Mouse (Mus musculus): Measurements from ENCODE around the gene Nlrp6.
"Not testable (repeated sequence)": the region's sequence is repeated elsewhere in the genome, so short reads cannot be mapped to it uniquely, and the experiment has no call there.

Nlrp6 gene

GRCm38 (mm10) chr7:140920418-140921029 is at the start of gene Nlrp6:
Nlrp6 (plus strand) TSS chr7:140920902.
- no peak for DNase-seq

- no peak for DNase-seq
These were observed 46.5 kb upstream of the Nlrp6 start for GRCm38 (mm10) chr7:140874224-140874623.

GRCm38 (mm10) chr7:140877364-140877763 is 43.3 kb upstream of the Nlrp6 start:
- DNase-seq, result no peak

GRCm38 (mm10) chr7:140879355-140879754 is 41.3 kb upstream of the Nlrp6 start:
- DNase-seq, result no peak

GRCm38 (mm10) chr7:140880419-140880818 is 40.3 kb upstream of the Nlrp6 start:
- no peak for DNase-seq

GRCm38 (mm10) chr7:140880865-140881515 is 39.7 kb upstream of the Nlrp6 start:
- DNase-seq, result no peak

GRCm38 (mm10) chr7:140881696-140882468 is 38.8 kb upstream of the Nlrp6 start, which contains the start of the genes Psmd13 and Sirt3:
Psmd13 (plus strand) TSS chr7:140881968.
Sirt3 (minus strand) TSS chr7:140882309.
- DNase-seq, result peak; percentile 96

- no peak for DNase-seq
These were observed 38.3 kb upstream of the Nlrp6 start for GRCm38 (mm10) chr7:140882469-140882803.

- not testable (repeated sequence) for DNase-seq
These were observed 30.1 kb upstream of the Nlrp6 start for GRCm38 (mm10) chr7:140890636-140891035.

- no peak for DNase-seq
These were observed 26.7 kb upstream of the Nlrp6 start for GRCm38 (mm10) chr7:140894031-140894430.

GRCm38 (mm10) chr7:140894611-140895010 is 26.1 kb upstream of the Nlrp6 start:
- no peak for DNase-seq

- DNase-seq, result no peak
These were observed 22.8 kb upstream of the Nlrp6 start for GRCm38 (mm10) chr7:140897863-140898262.

GRCm38 (mm10) chr7:140899121-140899520 is 21.6 kb upstream of the Nlrp6 start:
- DNase-seq, result no peak

- no peak for DNase-seq
These were observed 20.5 kb upstream of the Nlrp6 start, which contains the start of gene Cox8b for GRCm38 (mm10) chr7:140900220-140900619. Cox8b (minus strand) TSS chr7:140900446.

GRCm38 (mm10) chr7:140902036-140902875 is 18.4 kb upstream of the Nlrp6 start:
- DNase-seq, result peak; percentile 29

- peak; percentile 87 for DNase-seq
These were observed 17.5 kb upstream of the Nlrp6 start for GRCm38 (mm10) chr7:140903212-140903611.

GRCm38 (mm10) chr7:140905642-140906081 is 15.0 kb upstream of the Nlrp6 start:
- DNase-seq, result no peak

GRCm38 (mm10) chr7:140907131-140907530 is 13.6 kb upstream of the Nlrp6 start:
- no peak for DNase-seq

- no peak for DNase-seq
These were observed 13.0 kb upstream of the Nlrp6 start for GRCm38 (mm10) chr7:140907697-140908096.

GRCm38 (mm10) chr7:140908181-140908580 is 12.5 kb upstream of the Nlrp6 start:
- DNase-seq, result no peak

GRCm38 (mm10) chr7:140908634-140909107 is 12.0 kb upstream of the Nlrp6 start:
- DNase-seq, result peak; percentile 83

GRCm38 (mm10) chr7:140912293-140912692 is 8.4 kb upstream of the Nlrp6 start:
- no peak for DNase-seq
